Mouse (Mus musculus) hindbrain, embryonic 14.5 days (tissue): ENCODE measurements at regions not wholly inside any gene's neighbourhood (a gene's known extent, or its start where the extent isn't known, plus 50 kb on each side); places are given as distances from the start of the nearest gene placed in this dataset.
A peak's percentile ranks its signal among the peaks of the same experiment; 100 is the strongest.

ENCODE experiments used
- ATAC-seq: fragments of 200-750 bp; cut with Nextera tagmentation; 2 replicates; pipeline ENCODE4 v1.8.0; 2017; ENCODE audit warnings: moderate number of reproducible peaks, mild to moderate bottlenecking, moderate TSS enrichment, moderate library complexity; ENCODE audit not compliant: low FRiP score
- DNase-seq: peaks from one replicate; pipeline ENCODE4 v3.0.0-alpha.2; 2015; ENCODE audit warnings: low spot score
- H3K27ac ChIP-seq: fragments of 300-500 bp; sonication (generic); 2 replicates; pipeline ENCODE4 v1.5.1; 2014; ENCODE audit warnings: mild to moderate bottlenecking, moderate library complexity
- H3K27me3 ChIP-seq: fragments of 300-500 bp; sonication (generic); 2 replicates; pipeline ENCODE4 v1.6.1; 2014; ENCODE audit warnings: mild to moderate bottlenecking, low read length, mixed read lengths; ENCODE audit not compliant: control insufficient read depth, insufficient read depth
- H3K36me3 ChIP-seq: fragments of 300-500 bp; sonication (generic); replicated peaks from 2 replicates; pipeline ENCODE4 v1.6.1; 2014; ENCODE audit not compliant: control insufficient read depth, insufficient read depth
- H3K4me1 ChIP-seq: fragments of 300-500 bp; sonication (generic); replicated peaks from 2 replicates; pipeline ENCODE4 v1.6.1; 2014; ENCODE audit warnings: antibody characterized with exemption, low read length, mixed read lengths; ENCODE audit not compliant: control insufficient read depth, insufficient read depth
- H3K4me2 ChIP-seq: fragments of 300-500 bp; sonication (generic); replicated peaks from 2 replicates; pipeline ENCODE4 v1.6.1; 2014; ENCODE audit warnings: mild to moderate bottlenecking, moderate library complexity
- H3K4me3 ChIP-seq: fragments of 300-500 bp; sonication (generic); replicated peaks from 2 replicates; pipeline ENCODE4 v1.5.1; 2014; ENCODE audit warnings: mild to moderate bottlenecking, low read length
- H3K9ac ChIP-seq: fragments of 300-500 bp; sonication (generic); 2 replicates; pipeline ENCODE4 v1.6.1; 2014
- H3K9me3 ChIP-seq: fragments of 300-500 bp; sonication (generic); 2 replicates; pipeline ENCODE4 v1.6.1; 2016; ENCODE audit warnings: low read length; ENCODE audit not compliant: control insufficient read depth
- WGBS: fragments of 180-500 bp; shearing (Covaris S2); extraction: QIAGEN DNeasy Blood & Tissue Kit; methylation state at CpG from one replicate; pipeline ENCODE4 v1.1.7; 2014; 5-methylcytosine and 5-hydroxymethylcytosine counted together

DNA sequence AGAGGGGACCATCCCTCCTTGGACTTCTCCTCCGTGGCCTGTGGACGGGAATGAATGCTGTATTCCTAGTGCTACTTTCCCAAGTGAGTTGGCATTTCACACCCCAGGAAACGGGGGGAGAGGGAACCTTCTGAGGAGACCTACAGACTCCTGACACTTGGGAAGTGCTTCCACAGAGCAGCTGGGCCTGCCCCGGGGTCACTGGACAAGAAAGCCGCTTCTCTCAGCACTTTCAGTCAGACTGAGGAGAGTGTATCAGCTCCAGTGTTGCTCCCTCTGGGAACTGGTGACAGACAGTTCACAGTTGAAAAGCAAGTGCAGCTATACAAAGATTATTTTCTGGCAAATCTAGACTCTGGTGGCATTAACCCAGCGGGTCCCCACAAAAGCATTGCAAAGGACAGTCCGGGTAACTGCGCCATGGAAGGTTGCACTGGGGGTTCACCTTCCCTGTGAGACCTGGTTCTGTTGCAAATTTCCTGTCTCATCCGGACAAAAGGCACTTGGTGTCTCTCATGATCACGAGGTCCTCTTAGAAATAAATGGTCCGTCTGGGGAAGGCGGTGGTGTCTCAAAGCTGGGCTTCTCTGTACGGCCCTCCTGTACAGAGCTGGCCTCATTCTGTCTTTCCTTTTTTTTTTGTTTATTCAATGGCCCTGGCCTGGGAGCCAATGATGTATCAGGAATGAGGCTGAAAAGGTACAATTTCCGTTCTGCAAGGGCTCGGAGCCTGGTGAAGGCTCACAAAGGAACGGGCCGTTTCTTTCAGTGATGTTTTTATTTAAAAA lies 207.1 kb downstream of the Snx10 start:
- DNase-seq (no peak), ATAC-seq (no peak)
- Histone ChIP-seq H3K36me3 (no peaks in the 10 kb centered on the region), H3K4me2 (no peak overlapping the region), H3K4me1 (peaks cover 16% of the 10 kb centered on the region), H3K27ac (peak overlapping the region; percentile 12; the same call in 1 of the 2 replicates), H3K9me3 (no peaks in the 10 kb centered on the region), H3K4me3 (no peak overlapping the region), H3K9ac (no peak overlapping the region), H3K27me3 (no peaks in the 10 kb centered on the region)
- 53% methylated on average over 17 of the region's 17 CpGs for WGBS

DNA sequence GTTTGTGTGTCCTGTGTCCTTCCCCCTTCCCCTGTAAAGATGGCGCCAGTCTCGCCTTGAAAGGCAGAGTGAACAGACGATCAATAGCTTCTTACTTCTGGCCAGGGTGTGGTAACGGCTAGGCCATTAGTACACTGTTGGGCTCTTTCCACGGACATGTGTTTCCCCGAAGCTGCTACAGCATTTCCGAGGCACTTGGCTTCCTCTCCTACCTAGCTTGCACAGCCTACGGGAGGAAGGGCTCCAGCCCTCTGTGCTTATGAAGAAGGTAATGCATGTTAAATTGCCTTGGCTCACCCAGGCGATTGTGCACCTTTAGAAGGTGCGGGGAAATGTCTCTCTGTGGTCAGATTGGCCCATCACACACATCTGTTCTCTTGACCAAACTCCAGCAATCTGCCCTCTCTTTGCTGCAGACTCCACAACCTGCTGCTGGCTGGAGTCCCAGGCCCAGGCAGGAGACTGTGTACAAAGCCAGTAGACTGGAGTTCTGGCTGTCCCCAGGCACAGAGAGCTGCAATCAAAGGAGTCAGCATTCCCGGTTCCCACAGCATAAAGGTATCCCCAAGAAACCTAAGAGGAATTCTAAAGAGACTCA lies 208.7 kb downstream of the Snx10 start:
- 65% methylated on average over 11 of the region's 11 CpGs for WGBS
- Histone ChIP-seq H3K4me3 (no peak overlapping the region), H3K4me2 (no peak overlapping the region), H3K4me1 (peaks cover 16% of the 10 kb centered on the region), H3K9me3 (no peaks in the 10 kb centered on the region), H3K9ac (no peak overlapping the region), H3K27me3 (no peaks in the 10 kb centered on the region), H3K27ac (peak overlapping the region; percentile 48), H3K36me3 (no peaks in the 10 kb centered on the region)
- DNase-seq (peak; percentile 48), ATAC-seq (peak; percentile 31; the same call in 1 of the 2 replicates)

DNA sequence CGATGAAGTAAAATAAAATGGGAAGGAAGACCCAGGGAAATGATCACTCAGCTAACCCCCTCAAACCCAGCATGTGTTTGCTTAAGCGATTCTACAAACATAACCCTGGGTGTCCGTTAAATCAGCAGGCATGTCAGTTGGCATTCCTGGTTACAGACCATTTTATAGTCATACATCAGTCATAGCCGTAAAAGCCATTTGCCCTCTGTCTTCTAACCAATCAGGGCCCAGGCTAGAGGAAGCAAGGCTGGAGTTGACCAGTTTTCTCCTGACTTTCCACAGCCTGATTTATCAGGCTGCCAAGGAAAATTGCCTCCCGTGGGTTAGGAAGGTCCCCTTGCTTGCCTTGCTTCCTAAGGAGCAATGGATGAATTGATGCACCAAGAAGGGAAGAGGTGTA lies 212.3 kb downstream of the Snx10 start:
- no peak for DNase-seq
- H3K27ac ChIP-seq = no peak overlapping the region
- no peaks in the 10 kb centered on the region for H3K9me3 ChIP-seq
- H3K4me1 ChIP-seq = peaks cover 3% of the 10 kb centered on the region
- 82% methylated on average over 5 of the region's 5 CpGs for WGBS
- no peak overlapping the region for H3K9ac ChIP-seq
- no peaks in the 10 kb centered on the region for H3K27me3 ChIP-seq
- H3K36me3 ChIP-seq = no peaks in the 10 kb centered on the region
- no peak overlapping the region for H3K4me2 ChIP-seq
- ATAC-seq = no peak
- no peak overlapping the region for H3K4me3 ChIP-seq

DNA sequence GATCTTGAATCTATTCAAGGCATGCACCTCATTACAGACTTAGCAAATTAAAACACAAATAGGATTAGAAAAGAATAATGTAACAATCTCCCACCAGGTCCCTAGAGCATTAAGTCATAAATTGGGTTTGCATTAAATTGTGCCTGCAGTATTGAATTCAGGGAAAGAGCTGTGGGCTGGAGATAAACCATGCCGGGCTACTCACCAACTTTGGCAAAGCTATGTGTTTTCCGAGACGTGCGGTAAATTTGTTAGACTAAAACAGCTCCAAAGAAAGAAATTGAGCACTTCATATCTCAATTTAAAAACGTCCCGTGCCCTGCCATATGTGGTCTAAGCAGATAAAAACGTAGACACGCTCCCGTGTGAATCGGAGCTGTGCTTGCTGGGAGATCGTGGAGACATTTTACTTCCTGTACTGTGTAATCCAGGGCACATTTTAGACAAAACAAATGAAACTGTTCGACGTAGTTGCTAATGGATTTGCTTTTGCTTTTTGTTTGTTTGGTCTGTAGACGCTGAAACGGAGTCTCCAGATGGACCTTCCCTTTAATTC lies 219.5 kb downstream of the Snx10 start:
- no peak for ATAC-seq
- no peak overlapping the region for H3K4me3 ChIP-seq
- H3K9ac ChIP-seq = no peak overlapping the region
- H3K27me3 ChIP-seq = no peaks in the 10 kb centered on the region
- DNase-seq = no peak
- peak overlapping the region; percentile 47 for H3K27ac ChIP-seq
- peaks cover 37% of the 10 kb centered on the region for H3K4me1 ChIP-seq
- WGBS = 44% methylated on average over 15 of the region's 15 CpGs
- H3K9me3 ChIP-seq = no peaks in the 10 kb centered on the region
- 0 out of 2 replicates have a peak overlapping the region, but pooled peaks have one; percentile 21 for H3K4me2 ChIP-seq
- no peaks in the 10 kb centered on the region for H3K36me3 ChIP-seq

DNA sequence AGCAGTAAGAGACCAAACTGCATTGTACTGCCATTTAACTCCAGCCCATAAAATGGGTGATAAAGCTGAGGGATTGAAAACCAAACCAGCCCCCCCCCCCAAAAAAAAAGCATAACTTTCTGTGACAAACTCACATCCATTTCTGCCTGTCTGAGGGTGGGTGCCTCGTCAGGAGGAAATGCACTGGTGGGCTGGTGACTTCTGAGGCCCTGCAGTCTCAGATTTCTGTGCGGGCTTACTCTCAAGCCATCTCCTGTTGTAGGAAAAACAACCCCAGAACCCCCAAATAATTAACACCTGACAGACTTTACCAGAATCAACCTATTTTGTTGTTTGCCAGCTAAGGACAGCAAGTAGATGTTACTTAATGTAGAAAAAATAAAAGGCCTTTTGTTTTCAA lies 220.9 kb downstream of the Snx10 start:
- Histone ChIP-seq H3K4me3 (no peak overlapping the region), H3K36me3 (no peaks in the 10 kb centered on the region), H3K4me2 (no peak overlapping the region), H3K27me3 (no peaks in the 10 kb centered on the region), H3K9ac (no peak overlapping the region), H3K4me1 (peaks cover 37% of the 10 kb centered on the region), H3K9me3 (no peaks in the 10 kb centered on the region), H3K27ac (peak overlapping the region; percentile 47; the same call in 1 of the 2 replicates)
- 78% methylated on average over 2 of the region's 2 CpGs for WGBS
- ATAC-seq (no peak), DNase-seq (no peak)

DNA sequence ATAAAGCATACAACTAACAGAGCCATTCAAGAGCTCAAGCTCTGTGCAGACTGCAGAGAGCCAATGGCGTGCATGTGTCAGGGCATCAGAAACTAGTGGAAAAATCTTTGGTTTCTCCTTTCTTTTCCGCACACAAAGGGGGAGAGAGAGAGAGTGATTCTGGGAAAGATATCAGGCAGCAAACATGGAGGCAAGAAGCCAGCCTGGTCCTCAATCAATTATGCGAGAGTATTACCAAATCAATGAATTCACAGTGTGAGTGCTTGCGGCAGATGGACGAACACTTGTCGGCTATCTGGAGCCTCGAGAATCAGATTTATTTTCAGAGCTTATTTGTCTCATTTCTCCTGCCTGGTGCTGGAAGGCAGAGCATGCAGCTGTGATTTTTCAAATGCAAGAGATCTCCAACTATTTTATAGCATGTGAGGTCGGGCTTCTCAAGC lies 230.6 kb downstream of the Snx10 start:
- peaks cover 11% of the 10 kb centered on the region for H3K4me1 ChIP-seq
- no peak overlapping the region for H3K4me2 ChIP-seq
- WGBS = 37% methylated on average over 8 of the region's 8 CpGs

DNA sequence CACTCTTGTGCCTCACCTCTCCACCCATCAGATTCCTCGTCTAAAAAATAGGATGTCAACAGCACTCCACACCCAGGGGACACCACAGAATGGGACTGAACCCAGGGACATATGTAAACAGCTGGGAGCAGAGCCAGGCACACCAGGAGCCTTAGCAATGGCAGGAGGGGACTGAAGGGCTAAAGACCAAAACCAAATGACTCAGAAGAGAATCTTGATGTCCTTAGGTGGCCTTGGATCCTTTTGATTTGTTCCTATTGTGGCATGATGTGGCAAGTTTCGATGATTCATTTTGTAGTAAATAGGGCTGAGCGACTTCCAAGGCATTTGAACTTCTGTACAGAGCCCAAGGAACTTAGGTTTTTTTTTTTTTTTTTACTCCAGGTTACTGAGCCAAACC lies 233.4 kb downstream of the Snx10 start:
- H3K27ac ChIP-seq = peak overlapping the region; percentile 9; the same call in 1 of the 2 replicates
- no peaks in the 10 kb centered on the region for H3K36me3 ChIP-seq
- WGBS = 64% methylated on average over 3 of the region's 3 CpGs
- H3K4me3 ChIP-seq = no peak overlapping the region
- DNase-seq = no peak
- no peak for ATAC-seq
- no peaks in the 10 kb centered on the region for H3K9me3 ChIP-seq
- no peaks in the 10 kb centered on the region for H3K27me3 ChIP-seq
- H3K4me2 ChIP-seq = no peak overlapping the region
- no peak overlapping the region for H3K9ac ChIP-seq
- peaks cover 11% of the 10 kb centered on the region for H3K4me1 ChIP-seq

More for the DNA sequence above, 230.6 kb downstream of the Snx10 start:
- Histone ChIP-seq H3K9ac (peak overlapping the region; percentile 25; the same call in 1 of the 2 replicates), H3K4me3 (no peak overlapping the region), H3K9me3 (no peaks in the 10 kb centered on the region), H3K27me3 (no peaks in the 10 kb centered on the region), H3K27ac (peak overlapping the region; percentile 76), H3K36me3 (no peaks in the 10 kb centered on the region)
- ATAC-seq (no peak), DNase-seq (peak; percentile 61)

DNA sequence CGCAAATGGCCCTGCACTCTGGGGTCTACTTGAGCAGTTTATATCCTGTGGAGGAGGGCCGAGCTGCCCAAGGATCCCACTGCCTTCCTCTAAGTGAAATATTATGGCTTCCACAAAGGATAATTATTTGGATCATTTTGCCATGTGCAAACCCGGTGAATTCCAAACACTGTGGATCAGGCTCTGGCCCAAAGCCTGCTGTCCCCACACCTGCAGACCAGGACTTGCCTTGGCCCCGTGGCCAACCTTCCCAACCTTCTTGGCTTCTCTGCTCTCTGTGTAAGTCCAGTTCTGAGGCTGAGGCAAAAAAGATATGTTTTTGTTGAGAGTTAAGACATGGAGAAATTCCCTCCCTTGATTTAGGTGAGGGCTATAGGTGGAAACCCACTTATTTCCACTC lies 234.0 kb downstream of the Snx10 start:
- Histone ChIP-seq H3K36me3 (no peaks in the 10 kb centered on the region), H3K27me3 (no peaks in the 10 kb centered on the region), H3K4me2 (no peak overlapping the region), H3K27ac (peak overlapping the region; percentile 9), H3K9me3 (no peaks in the 10 kb centered on the region), H3K9ac (no peak overlapping the region), H3K4me1 (peaks cover 11% of the 10 kb centered on the region), H3K4me3 (no peak overlapping the region)
- ATAC-seq (no peak), DNase-seq (no peak)
- WGBS = 74% methylated on average over 4 of the region's 4 CpGs

DNA sequence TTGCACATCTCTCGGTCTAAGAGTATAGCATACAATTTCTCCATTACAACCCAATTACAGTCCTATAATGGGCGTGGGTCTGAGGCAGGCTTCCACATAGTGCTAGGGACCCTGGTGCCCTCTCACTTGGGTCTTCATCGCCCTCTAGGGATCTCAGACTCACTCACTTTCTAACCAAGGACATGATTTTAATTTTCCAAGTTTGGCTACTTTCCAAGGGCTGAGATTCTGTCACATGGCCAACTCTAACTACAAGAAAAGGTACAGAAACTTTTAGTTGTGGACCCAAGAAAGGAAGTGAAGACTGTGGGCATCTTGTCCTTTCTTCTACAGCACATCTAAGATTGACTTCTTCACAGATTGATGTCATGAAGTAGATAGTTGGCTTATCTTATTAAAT lies 235.1 kb downstream of the Snx10 start:
- H3K4me2 ChIP-seq = no peak overlapping the region
- WGBS = 82% methylated on average over 3 of the region's 3 CpGs

More for the DNA sequence above, 235.1 kb downstream of the Snx10 start:
- Histone ChIP-seq H3K27ac (no peak overlapping the region), H3K36me3 (no peaks in the 10 kb centered on the region), H3K4me3 (no peak overlapping the region), H3K9ac (no peak overlapping the region), H3K4me1 (peaks cover 6% of the 10 kb centered on the region), H3K9me3 (no peaks in the 10 kb centered on the region), H3K27me3 (no peaks in the 10 kb centered on the region)
- no peak for DNase-seq
- no peak for ATAC-seq
